Mouse (Mus musculus) bone marrow macrophage, adult 2 months (primary cell): ENCODE measurements around the gene Slc2a9. TPM values are rescaled to one million over a fixed set of nuclear protein-coding genes. Genes with fewer than 3 reads are reported as not detected.

ENCODE experiments used
- H3K27ac ChIP-seq: 2 replicates; pipeline ENCODE4 v1.5.1; 2012; ENCODE audit warnings: low read depth, low read length; ENCODE audit not compliant: insufficient read depth
- H3K4me1 ChIP-seq: 2 replicates; pipeline ENCODE4 v1.6.1; 2012; ENCODE audit warnings: low read length; ENCODE audit not compliant: control insufficient read depth, insufficient read depth
- H3K4me3 ChIP-seq: 2 replicates; pipeline ENCODE4 v1.5.1; 2012; ENCODE audit warnings: mild to moderate bottlenecking, low read length, moderate library complexity; ENCODE audit not compliant: insufficient read depth
- CTCF ChIP-seq: IDR thresholded peaks from 2 replicates; pipeline ENCODE4 v1.5.1; 2012; ENCODE audit warnings: low read depth, mild to moderate bottlenecking, low read length, moderate library complexity
- POLR2A ChIP-seq: IDR thresholded peaks from 2 replicates; pipeline ENCODE4 v1.6.1; 2012; ENCODE audit warnings: mild to moderate bottlenecking, low read depth, low read length, borderline replicate concordance
- polyA plus RNA-seq: library from polyadenylated mRNA; stranded (reverse); fragments of >200 nt; gene quantifications from 2 replicates; pipeline ENCODE4 v1.2.4, GENCODE M21; 2012; ENCODE audit not compliant: missing spikeins, insufficient read depth, insufficient read length

Slc2a9 gene
- polyA plus RNA-seq, 1 experiment = 15.0 TPM

GRCm38 (mm10) chr5:38305241-38305640 lies 197.7 kb downstream of the Slc2a9 start:
- TF ChIP-seq CTCF = no peak
- TF ChIP-seq POLR2A = no peak
- no peak overlapping the region for H3K27ac ChIP-seq
- H3K4me1 ChIP-seq = no peaks in the 10 kb centered on the region
- no peak overlapping the region for H3K4me3 ChIP-seq

- H3K27ac ChIP-seq = no peak overlapping the region
- no peak overlapping the region for H3K4me3 ChIP-seq
- no peaks in the 10 kb centered on the region for H3K4me1 ChIP-seq
- TF ChIP-seq CTCF = no peak
- TF ChIP-seq POLR2A = no peak
These were observed 200.3 kb downstream of the Slc2a9 start for GRCm38 (mm10) chr5:38302651-38303050.

GRCm38 (mm10) chr5:38301761-38302411 lies 201.1 kb downstream of the Slc2a9 start:
- Histone ChIP-seq H3K4me3 (no peak overlapping the region), H3K4me1 (no peaks in the 10 kb centered on the region), H3K27ac (no peak overlapping the region)
- TF ChIP-seq POLR2A (no peak), CTCF (no peak)

Other genes with a start within 250 kb of the Slc2a9 start
- gene Tmem128, start 243.0 kb downstream of the Slc2a9 start, polyA plus RNA-seq = 40.3 and 45.2 TPM in 2 replicates
- not detected in 2 replicates for gene Otop1, start 227.2 kb downstream of the Slc2a9 start, polyA plus RNA-seq
- gene Drd5, start 183.8 kb downstream of the Slc2a9 start, polyA plus RNA-seq = not detected in 2 replicates
- 210 and 216 TPM in 2 replicates for gene Wdr1, start 60.1 kb upstream of the Slc2a9 start, polyA plus RNA-seq
- gene Zfp518b, start 181.7 kb upstream of the Slc2a9 start, polyA plus RNA-seq = 2.5 and 2.9 TPM in 2 replicates